Mouse (Mus musculus) adrenal gland, postnatal 36 days (tissue): ENCODE data around the gene Batf3. TPM values are rescaled to one million over a fixed set of nuclear protein-coding genes. Genes with fewer than 3 reads are reported as not detected.

ENCODE experiments used
- DNase-seq, 2 experiments: peaks; one replicate each; pipeline ENCODE4 v3.0.0; 2021; ENCODE audit warnings: mixed read lengths in 1 of 2
- long read RNA-seq, 2 experiments: library from polyadenylated mRNA; stranded (forward); transcript quantifications; one replicate each; pipeline ENCODE4 v2.0.0; 2021; ENCODE audit warnings: borderline sequencing depth in 2 of 2
- total RNA-seq, 2 experiments: library from RNA; stranded (reverse); gene quantifications; 2 replicates each; pipeline ENCODE4 v1.2.3; 2021

Gene Batf3
- total RNA-seq: 1 to 10 TPM; 1.4 to 9.6 TPM
- long read RNA-seq, experiment 1, partial matches to known transcripts: 0 of 3 reads
- long read RNA-seq, experiment 1, other reads (novel, unspliced or antisense): 0 of 3 reads
- long read RNA-seq, experiment 2, partial matches to known transcripts: 0 of 2 reads
- long read RNA-seq, experiment 2, other reads (novel, unspliced or antisense): 1 of 2 reads

- peak; percentile 59 to 79 for DNase-seq
Observed at GRCm38 (mm10) chr1:191097802-191098747, at the start of gene Batf3. Batf3 (plus strand) TSS chr1:191097847.

GRCm38 (mm10) chr1:191053555-191053954 lies 44.1 kb upstream of the Batf3 start:
- DNase-seq: no peak

- DNase-seq: peak; percentile 44 to 59
Observed at GRCm38 (mm10) chr1:191054870-191055532, 42.6 kb upstream of the Batf3 start.

GRCm38 (mm10) chr1:191055533-191055873 lies 42.1 kb upstream of the Batf3 start:
- no peak for DNase-seq

- no peak for DNase-seq
Observed at GRCm38 (mm10) chr1:191057461-191057860, 40.2 kb upstream of the Batf3 start.

- no peak for DNase-seq
Observed at GRCm38 (mm10) chr1:191062241-191062780, 35.3 kb upstream of the Batf3 start.

GRCm38 (mm10) chr1:191062781-191063485 lies 34.7 kb upstream of the Batf3 start, which contains the start of the genes Tatdn3 and Nsl1:
Tatdn3 (minus strand) TSS chr1:191062932.
Nsl1 (plus strand) TSS chr1:191063012.
- DNase-seq: peak; percentile 91 to 92

- no peak for DNase-seq
Observed at GRCm38 (mm10) chr1:191063700-191064099, 33.9 kb upstream of the Batf3 start.

GRCm38 (mm10) chr1:191064535-191064934 lies 33.1 kb upstream of the Batf3 start:
- no peak for DNase-seq

- no peak for DNase-seq
Observed at GRCm38 (mm10) chr1:191065188-191065587, 32.5 kb upstream of the Batf3 start.

GRCm38 (mm10) chr1:191068377-191068776 lies 29.3 kb upstream of the Batf3 start:
- peak; percentile 51 to 67 for DNase-seq

- no peak for DNase-seq
Observed at GRCm38 (mm10) chr1:191070259-191070658, 27.4 kb upstream of the Batf3 start.

GRCm38 (mm10) chr1:191071613-191072012 lies 26.0 kb upstream of the Batf3 start:
- DNase-seq: no peak

- DNase-seq: peak; percentile 48 to 49
Observed at GRCm38 (mm10) chr1:191072329-191072913, 25.2 kb upstream of the Batf3 start.

- DNase-seq: peak; percentile 71 to 78
Observed at GRCm38 (mm10) chr1:191073001-191073400, 24.6 kb upstream of the Batf3 start.

- no peak for DNase-seq
Observed at GRCm38 (mm10) chr1:191073486-191073885, 24.2 kb upstream of the Batf3 start.

GRCm38 (mm10) chr1:191075199-191075883 lies 22.3 kb upstream of the Batf3 start:
- DNase-seq: peak; percentile 66 to 72

GRCm38 (mm10) chr1:191083230-191083629 lies 14.4 kb upstream of the Batf3 start:
- DNase-seq: no peak

- peak; percentile 59 to 60 for DNase-seq
Observed at GRCm38 (mm10) chr1:191084951-191085559, 12.6 kb upstream of the Batf3 start.

- DNase-seq: no peak
Observed at GRCm38 (mm10) chr1:191085597-191085996, 12.1 kb upstream of the Batf3 start.
